Mouse (Mus musculus): ENCODE data around the gene Klhl28. TPM values are rescaled to one million over a fixed set of nuclear protein-coding genes. Genes with fewer than 3 reads are reported as not detected.

Klhl28 gene
- total RNA-seq, 2 experiments from 2014 or later: 7.1 to 10.0 TPM

Other genes with a start within 250 kb of the Klhl28 start
- gene Gm527, start 47.6 kb downstream of the Klhl28 start, total RNA-seq (2014; fragmentation: Nextera tagmentation): not detected in 2 replicates
- gene Gm527, start 47.6 kb downstream of the Klhl28 start, total RNA-seq (2017): 0.73 and 3.9 TPM in 2 replicates
- 24.3 and 29.4 TPM in 2 replicates for gene Togaram1, start 270 bp upstream of the Klhl28 start, total RNA-seq (2014; fragmentation: Nextera tagmentation)
- 29.2 and 64.3 TPM in 2 replicates for gene Togaram1, start 270 bp upstream of the Klhl28 start, total RNA-seq (2017)
- 52.5 and 55.4 TPM in 2 replicates for gene Prpf39, start 70.8 kb upstream of the Klhl28 start, total RNA-seq (2014; fragmentation: Nextera tagmentation)
- 73.2 and 91.2 TPM in 2 replicates for gene Prpf39, start 70.8 kb upstream of the Klhl28 start, total RNA-seq (2017)
- gene Fkbp3, start 108.5 kb upstream of the Klhl28 start, total RNA-seq (2014; fragmentation: Nextera tagmentation): 232 and 249 TPM in 2 replicates
- 266 and 303 TPM in 2 replicates for gene Fkbp3, start 108.5 kb upstream of the Klhl28 start, total RNA-seq (2017)
- gene Fancm, start 110.1 kb upstream of the Klhl28 start, total RNA-seq (2014; fragmentation: Nextera tagmentation): 33.3 and 36.6 TPM in 2 replicates
- 25.3 and 26.5 TPM in 2 replicates for gene Fancm, start 110.1 kb upstream of the Klhl28 start, total RNA-seq (2017)
- gene Mis18bp1, start 207.1 kb upstream of the Klhl28 start, total RNA-seq (2014; fragmentation: Nextera tagmentation): 28.0 and 43.1 TPM in 2 replicates
- 66.6 and 73.2 TPM in 2 replicates for gene Mis18bp1, start 207.1 kb upstream of the Klhl28 start, total RNA-seq (2017)